Mouse (Mus musculus): ENCODE measurements at regions not wholly inside any gene's neighbourhood (a gene's known extent, or its start where the extent isn't known, plus 50 kb on each side); places are given as distances from the start of the nearest gene placed in this dataset.
A peak's percentile ranks its signal among the peaks of the same experiment; 100 is the strongest.

DNA sequence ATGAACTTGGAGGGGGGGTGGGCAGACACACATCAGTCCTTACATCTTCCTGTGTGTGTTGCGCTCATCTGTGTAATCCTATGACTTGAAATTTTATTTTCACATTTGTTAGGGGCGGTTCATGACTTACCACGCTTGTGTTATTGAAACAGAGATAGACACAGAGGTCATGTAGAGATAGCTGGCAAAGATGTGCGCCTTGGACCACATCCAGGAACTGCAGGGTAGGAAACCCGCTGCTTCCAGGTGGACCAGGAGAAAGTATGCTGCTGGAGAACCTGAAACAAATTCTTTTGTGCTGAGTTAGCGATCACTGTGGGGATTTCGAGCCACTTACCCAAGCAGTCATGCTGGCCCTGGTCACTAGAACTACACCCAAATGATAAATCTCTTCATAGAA lies 89.1 kb downstream of the Kcnj2 start:
- Histone ChIP-seq H3K36me3 (no peaks in the 10 kb centered on the region), H3K4me1 (no peaks in the 10 kb centered on the region), H3K4me3 (no peak overlapping the region), H3K9me3 (replicated peaks) (no peaks in the 10 kb centered on the region), H3K27me3 (ENCODE audit: low read depth, poor library complexity, severe bottlenecking) (no peaks in the 10 kb centered on the region), H3K27ac (no peak overlapping the region)
- no peak for DNase-seq (ENCODE audit: low spot score)
- WGBS = 95% methylated on average over 7 of the region's 7 CpGs

- Histone ChIP-seq H3K36me3 (no peaks in the 10 kb centered on the region), H3K9me3 (replicated peaks) (no peaks in the 10 kb centered on the region), H3K4me3 (no peak overlapping the region), H3K27me3 (ENCODE audit: low read depth, poor library complexity, severe bottlenecking) (no peaks in the 10 kb centered on the region), H3K4me1 (no peaks in the 10 kb centered on the region), H3K27ac (no peak overlapping the region)
- WGBS = 80% methylated on average over 7 of the region's 7 CpGs
- DNase-seq (ENCODE audit: low spot score) = no peak
These were observed 89.8 kb downstream of the Kcnj2 start for GRCm38 (mm10) chr11:111155747-111156146.

- Histone ChIP-seq H3K27ac (no peak overlapping the region), H3K27me3 (ENCODE audit: low read depth, poor library complexity, severe bottlenecking) (no peaks in the 10 kb centered on the region), H3K9me3 (replicated peaks) (no peaks in the 10 kb centered on the region), H3K4me1 (no peaks in the 10 kb centered on the region), H3K36me3 (no peaks in the 10 kb centered on the region), H3K4me3 (no peak overlapping the region)
- WGBS = 80% methylated on average over 2 of the region's 2 CpGs
- no peak for DNase-seq (ENCODE audit: low spot score)
These were observed 93.3 kb downstream of the Kcnj2 start for GRCm38 (mm10) chr11:111159299-111159698.

DNA sequence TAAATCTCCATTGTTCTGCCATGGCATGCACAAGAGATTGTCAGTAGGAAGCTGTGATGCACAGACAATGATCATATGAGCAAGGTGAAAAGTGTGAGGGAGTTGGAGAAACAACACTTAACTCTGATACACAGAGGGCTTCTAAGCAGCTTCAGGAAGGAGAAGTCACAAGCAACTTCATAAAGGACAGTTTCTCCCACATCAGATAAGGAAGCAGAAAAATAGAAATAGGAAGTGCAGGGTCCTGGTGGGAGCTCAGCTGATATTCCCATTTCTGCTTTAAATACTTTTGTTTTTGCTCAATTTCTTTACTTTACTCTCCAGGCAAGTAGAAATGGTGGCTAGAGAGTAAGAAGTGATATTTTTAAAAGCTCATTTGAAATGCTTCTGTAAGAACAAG lies 98.9 kb downstream of the Kcnj2 start:
- Histone ChIP-seq H3K9me3 (replicated peaks) (no peaks in the 10 kb centered on the region), H3K4me1 (no peaks in the 10 kb centered on the region), H3K27ac (no peak overlapping the region)

DNA sequence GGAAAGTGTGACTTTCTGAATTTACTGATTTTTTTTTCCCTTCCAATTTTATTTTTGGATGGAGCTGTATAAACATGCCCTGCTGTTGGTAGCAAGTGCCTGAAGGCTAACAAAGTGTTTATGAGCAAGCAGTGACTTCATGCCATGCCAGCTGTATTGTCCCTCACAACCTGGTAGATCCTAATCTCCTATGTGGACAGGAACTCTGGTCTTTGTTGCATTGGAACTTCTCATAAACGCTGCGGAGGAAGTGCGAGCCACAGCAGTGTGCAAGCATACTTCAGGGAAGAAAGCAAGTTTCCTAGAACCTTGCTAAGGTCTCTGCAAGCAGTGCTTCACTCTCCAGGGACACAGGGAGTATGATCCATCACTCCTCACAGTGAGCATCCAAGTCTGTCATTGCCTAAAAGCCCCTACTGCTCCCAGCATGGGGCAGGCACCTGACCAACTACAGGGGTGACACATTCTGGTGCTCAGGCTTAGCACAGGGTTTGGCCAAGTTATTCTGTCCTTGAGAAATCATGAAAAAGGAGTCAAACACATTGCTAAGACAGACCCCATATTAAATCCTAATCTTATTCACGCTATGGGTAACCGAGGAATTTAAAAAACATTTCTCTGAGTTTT lies 104.3 kb downstream of the Kcnj2 start:
- 92% methylated on average over 5 of the region's 5 CpGs for WGBS
- DNase-seq (ENCODE audit: low spot score) = no peak

More for the DNA sequence above, 98.9 kb downstream of the Kcnj2 start:
- no peaks in the 10 kb centered on the region for H3K36me3 ChIP-seq
- DNase-seq (ENCODE audit: low spot score) = no peak
- no peak overlapping the region for H3K4me3 ChIP-seq
- H3K27me3 ChIP-seq (ENCODE audit: low read depth, poor library complexity, severe bottlenecking) = no peaks in the 10 kb centered on the region

GRCm38 (mm10) chr11:111173525-111173924 lies 107.6 kb downstream of the Kcnj2 start:
- H3K27ac ChIP-seq = no peak overlapping the region
- H3K36me3 ChIP-seq = no peaks in the 10 kb centered on the region
- no peaks in the 10 kb centered on the region for H3K4me1 ChIP-seq
- 86% methylated on average over 4 of the region's 4 CpGs for WGBS
- no peaks in the 10 kb centered on the region for H3K27me3 ChIP-seq (ENCODE audit: low read depth, poor library complexity, severe bottlenecking)
- H3K4me3 ChIP-seq = no peak overlapping the region
- DNase-seq (ENCODE audit: low spot score) = no peak
- H3K9me3 ChIP-seq (replicated peaks) = no peaks in the 10 kb centered on the region

More for the DNA sequence above, 104.3 kb downstream of the Kcnj2 start:
- Histone ChIP-seq H3K36me3 (no peaks in the 10 kb centered on the region), H3K4me3 (no peak overlapping the region), H3K27ac (no peak overlapping the region), H3K4me1 (no peaks in the 10 kb centered on the region), H3K9me3 (replicated peaks) (no peaks in the 10 kb centered on the region), H3K27me3 (ENCODE audit: low read depth, poor library complexity, severe bottlenecking) (no peaks in the 10 kb centered on the region)

DNA sequence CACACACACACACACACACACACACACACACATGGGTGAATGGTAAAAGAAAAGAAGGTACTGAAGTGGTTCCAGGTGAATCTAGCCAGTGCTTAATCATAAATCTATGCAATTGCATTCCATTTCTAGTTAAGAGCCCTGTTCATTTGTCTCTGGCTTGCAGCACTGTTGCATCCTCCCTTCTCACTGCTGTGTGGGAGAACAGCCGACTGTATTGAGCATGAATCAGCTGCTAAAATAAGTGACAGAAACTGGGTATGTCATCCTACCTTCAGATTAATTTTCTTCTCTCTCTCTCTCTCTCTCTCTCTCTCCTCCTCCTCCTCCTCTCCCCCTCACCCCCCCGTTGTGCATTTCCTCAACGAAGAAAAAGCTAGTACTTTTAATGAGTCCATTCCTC lies 109.6 kb downstream of the Kcnj2 start:
- H3K36me3 ChIP-seq = no peaks in the 10 kb centered on the region
- no peaks in the 10 kb centered on the region for H3K9me3 ChIP-seq (replicated peaks)
- H3K27ac ChIP-seq = no peak overlapping the region
- H3K4me1 ChIP-seq = no peaks in the 10 kb centered on the region
- H3K4me3 ChIP-seq = no peak overlapping the region
- H3K27me3 ChIP-seq (ENCODE audit: low read depth, poor library complexity, severe bottlenecking) = no peaks in the 10 kb centered on the region
- 73% methylated on average over 3 of the region's 3 CpGs for WGBS
- DNase-seq (ENCODE audit: low spot score) = no peak

GRCm38 (mm10) chr11:111177516-111177915 lies 111.6 kb downstream of the Kcnj2 start:
- no peak overlapping the region for H3K27ac ChIP-seq
- no peaks in the 10 kb centered on the region for H3K4me1 ChIP-seq
- no peaks in the 10 kb centered on the region for H3K36me3 ChIP-seq
- DNase-seq (ENCODE audit: low spot score) = no peak
- no peaks in the 10 kb centered on the region for H3K27me3 ChIP-seq (ENCODE audit: low read depth, poor library complexity, severe bottlenecking)
- 87% methylated on average over 4 of the region's 4 CpGs for WGBS
- no peaks in the 10 kb centered on the region for H3K9me3 ChIP-seq (replicated peaks)
- H3K4me3 ChIP-seq = no peak overlapping the region

GRCm38 (mm10) chr11:111197422-111197821 lies 131.5 kb downstream of the Kcnj2 start:
- Histone ChIP-seq H3K27me3 (ENCODE audit: low read depth, poor library complexity, severe bottlenecking) (no peaks in the 10 kb centered on the region), H3K27ac (no peak overlapping the region), H3K36me3 (no peaks in the 10 kb centered on the region), H3K9me3 (replicated peaks) (no peaks in the 10 kb centered on the region), H3K4me3 (no peak overlapping the region), H3K4me1 (no peaks in the 10 kb centered on the region)
- 89% methylated on average over 4 of the region's 4 CpGs for WGBS
- DNase-seq (ENCODE audit: low spot score) = no peak

DNA sequence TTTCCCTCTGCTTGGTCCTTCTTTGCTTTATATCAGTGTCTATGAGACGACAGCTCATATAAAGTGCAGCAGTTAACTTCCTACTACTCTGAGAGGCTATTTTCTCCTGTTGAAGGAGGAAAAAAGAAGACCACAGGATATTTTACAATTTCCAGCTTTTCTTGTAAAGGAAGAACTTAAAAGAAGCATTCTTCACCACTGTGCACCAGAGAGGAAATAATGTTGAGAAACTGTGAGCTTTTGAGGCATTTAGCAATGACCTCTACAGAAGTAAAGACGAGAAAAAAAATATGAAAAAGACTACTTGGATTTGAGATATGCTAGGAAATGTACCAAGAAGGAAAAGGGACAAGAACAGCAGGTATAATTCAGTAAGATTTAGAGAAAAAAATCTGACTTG lies 134.5 kb downstream of the Kcnj2 start:
- Histone ChIP-seq H3K27me3 (ENCODE audit: low read depth, poor library complexity, severe bottlenecking) (no peaks in the 10 kb centered on the region), H3K4me1 (no peaks in the 10 kb centered on the region), H3K36me3 (no peaks in the 10 kb centered on the region), H3K27ac (no peak overlapping the region), H3K4me3 (no peak overlapping the region), H3K9me3 (replicated peaks) (no peaks in the 10 kb centered on the region)
- WGBS = 76% methylated on average over 2 of the region's 2 CpGs
- no peak for DNase-seq (ENCODE audit: low spot score)

- Histone ChIP-seq H3K27ac (no peak overlapping the region), H3K4me1 (no peaks in the 10 kb centered on the region), H3K9me3 (replicated peaks) (no peaks in the 10 kb centered on the region), H3K27me3 (ENCODE audit: low read depth, poor library complexity, severe bottlenecking) (no peaks in the 10 kb centered on the region), H3K4me3 (no peak overlapping the region), H3K36me3 (no peaks in the 10 kb centered on the region)
- DNase-seq (ENCODE audit: low spot score) = no peak
These were observed 136.8 kb downstream of the Kcnj2 start for GRCm38 (mm10) chr11:111202780-111203179.

DNA sequence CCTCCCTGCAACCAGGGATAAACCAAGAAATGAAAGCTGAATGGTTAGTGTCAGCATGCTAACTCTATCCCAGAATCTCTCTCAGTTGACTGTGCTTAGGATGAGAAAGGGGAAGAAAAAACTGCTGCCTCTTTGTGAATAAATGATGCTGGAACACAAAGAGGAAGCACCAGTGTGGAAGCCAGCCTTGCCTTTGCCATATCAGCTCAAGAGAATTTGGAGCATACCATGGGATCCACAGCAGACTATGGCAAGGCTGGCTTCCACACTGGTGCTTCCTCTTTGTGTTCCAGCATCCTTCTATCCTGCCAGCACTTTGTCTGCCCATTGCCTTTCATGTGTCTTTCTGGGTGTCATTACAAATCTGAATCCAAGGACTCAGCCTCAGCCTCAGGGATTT lies 144.6 kb downstream of the Kcnj2 start:
- peaks cover 16% of the 10 kb centered on the region for H3K4me1 ChIP-seq
- no peaks in the 10 kb centered on the region for H3K27me3 ChIP-seq (ENCODE audit: low read depth, poor library complexity, severe bottlenecking)
- H3K4me3 ChIP-seq = no peak overlapping the region
- H3K9me3 ChIP-seq (replicated peaks) = no peaks in the 10 kb centered on the region
- no peak for DNase-seq (ENCODE audit: low spot score)
- H3K27ac ChIP-seq = no peak overlapping the region
- no peaks in the 10 kb centered on the region for H3K36me3 ChIP-seq

DNA sequence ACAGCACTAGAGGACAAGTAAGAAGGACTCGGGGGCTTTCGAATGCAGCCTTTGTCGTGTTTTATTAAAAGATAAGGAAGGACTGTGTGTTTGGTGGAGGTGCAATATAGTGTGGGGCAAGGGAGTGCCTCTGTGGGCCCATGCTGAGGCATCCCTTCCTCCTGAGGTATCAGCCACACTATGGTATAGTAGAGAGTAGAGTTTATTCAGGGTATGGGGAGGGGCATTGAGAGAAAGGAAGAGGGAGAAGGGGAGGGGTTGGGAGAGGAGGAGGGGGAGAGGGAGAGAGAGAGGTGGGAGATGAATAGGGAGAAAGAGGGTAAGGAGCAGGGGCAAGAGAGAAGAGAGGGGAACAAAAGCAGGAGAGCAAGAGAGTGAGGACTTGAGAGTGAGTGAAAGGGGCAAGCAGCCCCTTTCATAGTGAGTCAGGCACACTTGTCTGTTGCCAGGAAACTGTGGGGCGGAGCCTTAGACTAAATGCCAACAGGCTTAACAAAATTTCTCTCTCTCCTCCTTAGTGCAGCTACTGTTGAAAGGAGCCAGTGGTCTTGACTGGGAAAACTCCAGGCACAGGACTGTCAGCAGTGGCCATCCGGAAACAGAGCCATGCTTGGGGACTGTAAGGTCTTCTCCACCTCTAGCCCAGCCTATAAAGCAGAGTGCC lies 146.2 kb downstream of the Kcnj2 start:
- peaks cover 16% of the 10 kb centered on the region for H3K4me1 ChIP-seq
- H3K4me3 ChIP-seq = no peak overlapping the region
- no peaks in the 10 kb centered on the region for H3K36me3 ChIP-seq
- no peak for DNase-seq (ENCODE audit: low spot score)
- H3K27me3 ChIP-seq (ENCODE audit: low read depth, poor library complexity, severe bottlenecking) = no peaks in the 10 kb centered on the region
- 0 out of 2 replicates have a peak overlapping the region, but pooled peaks have one; percentile 19 for H3K27ac ChIP-seq
- H3K9me3 ChIP-seq (replicated peaks) = no peaks in the 10 kb centered on the region
- 77% methylated on average over 5 of the region's 5 CpGs for WGBS

Measured in limb, embryonic 10.5 days (tissue).